Mouse (Mus musculus) midbrain, embryonic 11.5 days (tissue): ENCODE measurements around the gene Tln2. TPM values are rescaled to one million over a fixed set of nuclear protein-coding genes. Genes with fewer than 3 reads are reported as not detected.

ENCODE experiments used
- ATAC-seq: fragments of 200-750 bp; cut with Nextera tagmentation; 2 replicates; pipeline ENCODE4 v1.8.0; 2017; ENCODE audit warnings: moderate TSS enrichment, moderate library complexity; ENCODE audit not compliant: low FRiP score
- DNase-seq: peaks from one replicate; pipeline ENCODE4 v3.0.0; 2015; ENCODE audit warnings: low spot score; ENCODE audit errors: missing footprints
- H3K27ac ChIP-seq: fragments of 300-500 bp; sonication (generic); 2 replicates; pipeline ENCODE4 v1.5.1; 2014; ENCODE audit warnings: low read depth, low read length
- H3K27me3 ChIP-seq: fragments of 300-500 bp; sonication (generic); 2 replicates; pipeline ENCODE4 v1.6.1; 2014; ENCODE audit warnings: mild to moderate bottlenecking, low read length, moderate library complexity, mixed read lengths; ENCODE audit not compliant: control insufficient read depth, insufficient read depth
- H3K36me3 ChIP-seq: fragments of 300-500 bp; sonication (generic); 2 replicates; pipeline ENCODE4 v1.6.1; 2014; ENCODE audit warnings: mild to moderate bottlenecking, low read length, moderate library complexity, mixed read lengths; ENCODE audit not compliant: control insufficient read depth, insufficient read depth
- H3K4me1 ChIP-seq: fragments of 300-500 bp; sonication (generic); 2 replicates; pipeline ENCODE4 v1.6.1; 2014; ENCODE audit warnings: low read length; ENCODE audit not compliant: control insufficient read depth, insufficient read depth
- H3K4me2 ChIP-seq: fragments of 300-500 bp; sonication (generic); 2 replicates; pipeline ENCODE4 v1.6.1; 2014; ENCODE audit warnings: mild to moderate bottlenecking, moderate library complexity
- H3K4me3 ChIP-seq: fragments of 300-500 bp; sonication (generic); 2 replicates; pipeline ENCODE4 v1.5.1; 2014; ENCODE audit warnings: low read depth, low read length
- H3K9ac ChIP-seq: fragments of 300-500 bp; sonication (generic); 2 replicates; pipeline ENCODE4 v1.6.1; 2014; ENCODE audit warnings: low read length
- H3K9me3 ChIP-seq: fragments of 300-500 bp; sonication (generic); 2 replicates; pipeline ENCODE4 v1.6.1; 2016; ENCODE audit warnings: low read length; ENCODE audit not compliant: control insufficient read depth
- WGBS: fragments of 180-500 bp; shearing (Covaris S2); extraction: QIAGEN DNeasy Blood & Tissue Kit; methylation state at CpG from one replicate; pipeline ENCODE4 v1.1.7; 2014; 5-methylcytosine and 5-hydroxymethylcytosine counted together
- polyA plus RNA-seq: library from polyadenylated mRNA; unstranded; fragments of >200 nt; fragmentation: Nextera tagmentation; extraction: Ambion mirVana; gene quantifications from 2 replicates; pipeline ENCODE4 v1.2.1, GENCODE M21; 2014

Tln2 gene
- polyA plus RNA-seq, 1 experiment from 2014 or later, result 17.9 TPM

GRCm38 (mm10) chr9:67533260-67533659 lies 26.2 kb downstream of the Tln2 start:
- WGBS, result 70% methylated on average over 5 of the region's 5 CpGs
- no peak for ATAC-seq

GRCm38 (mm10) chr9:67532631-67533030 lies 26.9 kb downstream of the Tln2 start:
- H3K4me3 ChIP-seq, result no peak overlapping the region
- no peak overlapping the region for H3K9ac ChIP-seq
- no peaks in the 10 kb centered on the region for H3K9me3 ChIP-seq
- DNase-seq (no peak), ATAC-seq (no peak)
- no peaks in the 10 kb centered on the region for H3K27me3 ChIP-seq
- H3K4me1 ChIP-seq, result no peaks in the 10 kb centered on the region
- 92% methylated on average over 1 of the region's 1 CpGs for WGBS
- H3K4me2 ChIP-seq, result no peak overlapping the region
- no peak overlapping the region for H3K27ac ChIP-seq
- H3K36me3 ChIP-seq, result no peaks in the 10 kb centered on the region

More at GRCm38 (mm10) chr9:67533260-67533659, 26.2 kb downstream of the Tln2 start:
- H3K9ac ChIP-seq, result no peak overlapping the region
- no peak overlapping the region for H3K27ac ChIP-seq
- no peak overlapping the region for H3K4me2 ChIP-seq
- H3K36me3 ChIP-seq, result no peaks in the 10 kb centered on the region
- no peak for DNase-seq
- H3K4me3 ChIP-seq, result no peak overlapping the region
- H3K9me3 ChIP-seq, result no peaks in the 10 kb centered on the region
- H3K4me1 ChIP-seq, result no peaks in the 10 kb centered on the region
- no peaks in the 10 kb centered on the region for H3K27me3 ChIP-seq

- no peaks in the 10 kb centered on the region for H3K36me3 ChIP-seq
- H3K4me1 ChIP-seq, result no peaks in the 10 kb centered on the region
- no peak for DNase-seq
- ATAC-seq, result no peak
- no peak overlapping the region for H3K27ac ChIP-seq
- whole genome bisulfite sequencing, result 79% methylated on average over 5 of the region's 5 CpGs
- no peak overlapping the region for H3K9ac ChIP-seq
- H3K4me3 ChIP-seq, result no peak overlapping the region
- H3K27me3 ChIP-seq, result no peaks in the 10 kb centered on the region
- no peaks in the 10 kb centered on the region for H3K9me3 ChIP-seq
- H3K4me2 ChIP-seq, result no peak overlapping the region
Measured at GRCm38 (mm10) chr9:67529600-67529999, 29.9 kb downstream of the Tln2 start.

GRCm38 (mm10) chr9:67527726-67528125 lies 31.8 kb downstream of the Tln2 start:
- Histone ChIP-seq H3K4me3 (no peak overlapping the region), H3K36me3 (no peaks in the 10 kb centered on the region), H3K4me2 (no peak overlapping the region), H3K27ac (no peak overlapping the region), H3K27me3 (no peaks in the 10 kb centered on the region), H3K9me3 (no peaks in the 10 kb centered on the region), H3K4me1 (no peaks in the 10 kb centered on the region), H3K9ac (no peak overlapping the region)
- 95% methylated on average over 2 of the region's 2 CpGs for WGBS
- no peak for ATAC-seq
- DNase-seq, result no peak

- Histone ChIP-seq H3K27ac (no peak overlapping the region), H3K27me3 (no peaks in the 10 kb centered on the region), H3K4me2 (no peak overlapping the region), H3K4me3 (no peak overlapping the region), H3K9ac (no peak overlapping the region), H3K36me3 (no peaks in the 10 kb centered on the region), H3K4me1 (no peaks in the 10 kb centered on the region; the same call in 1 of the 2 replicates), H3K9me3 (no peaks in the 10 kb centered on the region)
- 86% methylated on average over 4 of the region's 4 CpGs for whole genome bisulfite sequencing
- no peak for ATAC-seq
- no peak for DNase-seq
Measured at GRCm38 (mm10) chr9:67521736-67522135, 37.8 kb downstream of the Tln2 start.

DNA sequence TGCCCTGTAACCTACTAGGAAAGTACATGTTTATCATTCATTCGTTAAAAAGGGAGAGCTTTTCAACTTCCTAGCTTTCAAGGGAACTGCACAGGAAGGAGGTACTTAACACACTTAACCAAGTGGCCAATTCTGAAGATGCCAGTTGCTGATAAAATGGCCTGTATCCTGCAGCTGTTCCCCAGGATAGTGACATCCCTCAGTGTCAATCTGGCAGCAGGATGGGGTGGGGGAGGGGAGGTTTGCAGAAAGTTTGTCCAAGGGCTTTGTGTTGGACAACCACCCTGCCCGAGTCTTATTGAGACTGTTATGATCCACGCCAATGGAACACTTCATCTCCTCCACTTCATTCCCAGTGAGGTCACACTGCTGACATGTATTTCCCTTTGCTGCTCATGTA lies 50.0 kb downstream of the Tln2 start:
- DNase-seq, result no peak
- Histone ChIP-seq H3K4me1 (no peaks in the 10 kb centered on the region), H3K36me3 (no peaks in the 10 kb centered on the region), H3K9me3 (no peaks in the 10 kb centered on the region), H3K27me3 (no peaks in the 10 kb centered on the region), H3K27ac (no peak overlapping the region), H3K4me3 (no peak overlapping the region), H3K9ac (no peak overlapping the region), H3K4me2 (no peak overlapping the region)
- WGBS, result 78% methylated on average over 3 of the region's 3 CpGs
- no peak for ATAC-seq

GRCm38 (mm10) chr9:67504669-67505260 lies 54.7 kb downstream of the Tln2 start:
- H3K36me3 ChIP-seq, result no peaks in the 10 kb centered on the region

GRCm38 (mm10) chr9:67501801-67502200 lies 57.7 kb downstream of the Tln2 start:
- DNase-seq (peak; percentile 54), ATAC-seq (no peak)
- Histone ChIP-seq H3K4me2 (no peak overlapping the region), H3K27me3 (no peaks in the 10 kb centered on the region), H3K36me3 (no peaks in the 10 kb centered on the region), H3K9me3 (no peaks in the 10 kb centered on the region), H3K4me1 (no peaks in the 10 kb centered on the region), H3K27ac (no peak overlapping the region), H3K9ac (no peak overlapping the region), H3K4me3 (no peak overlapping the region)
- WGBS, result 95% methylated on average over 1 of the region's 1 CpGs

More at GRCm38 (mm10) chr9:67504669-67505260, 54.7 kb downstream of the Tln2 start:
- DNase-seq (peak; percentile 17), ATAC-seq (no peak)
- no peak overlapping the region for H3K4me3 ChIP-seq
- no peaks in the 10 kb centered on the region for H3K27me3 ChIP-seq
- H3K4me1 ChIP-seq, result no peaks in the 10 kb centered on the region
- H3K27ac ChIP-seq, result no peak overlapping the region
- no peak overlapping the region for H3K4me2 ChIP-seq
- no peaks in the 10 kb centered on the region for H3K9me3 ChIP-seq
- WGBS, result 94% methylated on average over 8 of the region's 8 CpGs
- H3K9ac ChIP-seq, result no peak overlapping the region

DNA sequence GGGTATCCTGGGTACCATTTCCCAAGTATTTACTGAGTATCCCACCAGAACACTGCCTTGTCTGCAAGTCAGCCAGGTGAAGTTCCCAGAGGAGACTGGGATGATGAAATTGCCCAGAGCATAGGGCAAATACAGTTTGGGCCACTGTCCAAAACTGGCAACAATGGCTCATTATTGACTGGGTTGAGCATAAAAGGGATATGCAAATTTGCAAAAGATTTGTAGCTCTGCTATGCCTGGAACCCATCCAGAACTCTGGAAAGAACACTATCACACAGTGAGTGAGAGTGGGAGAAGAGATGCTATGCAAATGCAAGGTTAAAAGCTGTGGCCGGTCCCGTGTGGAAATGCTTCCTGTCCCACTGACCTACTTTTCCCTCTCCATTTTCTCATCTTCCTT lies 63.1 kb downstream of the Tln2 start:
- 89% methylated on average over 2 of the region's 2 CpGs for WGBS
- Histone ChIP-seq H3K4me3 (no peak overlapping the region), H3K36me3 (no peaks in the 10 kb centered on the region), H3K9me3 (no peaks in the 10 kb centered on the region), H3K27ac (no peak overlapping the region), H3K27me3 (no peaks in the 10 kb centered on the region), H3K4me2 (no peak overlapping the region), H3K4me1 (no peaks in the 10 kb centered on the region), H3K9ac (no peak overlapping the region)
- DNase-seq, result no peak
- ATAC-seq, result no peak
